ENCODE assay signal across 10 mouse cellular contexts in the genomic region with DNA sequence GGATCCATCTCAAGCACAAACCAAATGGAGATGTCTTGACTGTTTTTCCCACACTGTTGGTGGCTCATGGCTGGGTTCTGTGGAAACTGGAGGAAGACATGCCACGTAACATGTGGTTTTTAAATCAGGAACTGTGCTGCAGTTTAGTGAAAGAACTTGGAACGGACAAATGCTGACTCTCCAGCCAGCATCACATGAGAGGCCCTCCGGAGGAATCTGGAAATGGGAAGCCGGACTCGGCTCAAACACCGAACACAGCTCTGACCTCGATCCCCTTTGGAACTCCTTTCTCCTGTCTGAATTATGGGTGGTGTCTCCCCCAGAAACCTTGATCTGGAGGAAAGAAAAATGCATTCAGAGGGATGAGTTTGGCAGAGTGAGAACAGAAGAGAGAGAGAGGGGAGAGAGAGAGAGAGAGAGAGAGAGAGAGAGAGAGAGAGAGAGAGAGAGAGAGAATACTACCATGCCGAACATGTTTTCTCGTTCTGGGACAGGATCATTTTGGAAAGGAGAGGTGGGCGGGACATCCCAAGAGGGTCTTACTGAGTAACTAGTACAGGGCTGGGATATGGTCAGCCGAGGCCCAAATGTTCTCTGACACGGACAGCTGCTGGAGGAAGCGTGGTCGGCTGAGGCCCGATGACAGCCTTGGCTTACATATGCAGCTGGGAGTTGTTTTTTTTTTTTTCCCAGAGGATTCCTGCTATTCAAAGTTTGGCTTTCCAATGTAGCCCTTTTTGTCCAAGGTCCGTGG. TPM values are rescaled to one million over a fixed set of nuclear protein-coding genes. Genes with fewer than 3 reads are reported as not detected.
DNase-seq lines count a peak whose midpoint lies in the region; ATAC-seq lines count a peak whose summit lies in the region.
"Had no signal": no experiment of that assay in that cellular context is flagged by ENCODE, and none has a peak within 500 bp of the region (broad histone marks: within the 10 kb centered on the region; RNA-seq: fewer than 3 reads in every experiment).

No protein-coding gene starts in this region.

- no peak overlapping the region for H3K4me3 ChIP-seq in kidney, embryonic 15.5 days (replicated peaks)
- no peak overlapping the region for H3K4me3 ChIP-seq in stomach, embryonic 14.5 days (ENCODE audit: low read depth, low read length)

- no peak overlapping the region for H3K9ac ChIP-seq in kidney, embryonic 15.5 days
- no peak overlapping the region for H3K9ac ChIP-seq in stomach, embryonic 14.5 days (replicated peaks; ENCODE audit: low read depth, low read length)
- H3K9ac ChIP-seq: liver, postnatal 0 days had no signal

- no peak for DNase-seq in kidney, adult 11 months
- DNase-seq in gastrocnemius, postnatal 10 days, result peak; percentile 52
- peak; percentile 64 for DNase-seq in heart, postnatal 25 days (ENCODE audit: low spot score)
- no peak for DNase-seq in T-cell, adult 2 months (ENCODE audit: low spot score)
- DNase-seq in urinary bladder, postnatal 25 days (ENCODE audit: low spot score), result no peak
- no peak for DNase-seq in left cerebral cortex, postnatal 25 days (ENCODE audit: low spot score in 2 of 2)
- DNase-seq: liver, postnatal 0 days had no signal

- intact Hi-C loops in heart, postnatal 25 days (cut with DNase I), result no loop called here
- intact Hi-C loops in left cerebral cortex, postnatal 25 days (cut with DNase I), result no loop called here

- H3K27me3 ChIP-seq in kidney, embryonic 15.5 days, result no peaks in the 10 kb centered on the region
- no peaks in the 10 kb centered on the region for H3K27me3 ChIP-seq in stomach, embryonic 14.5 days (ENCODE audit: control insufficient read depth, insufficient read depth, low read length)

- peaks cover 4% of the 10 kb centered on the region for H3K4me1 ChIP-seq in kidney, embryonic 15.5 days
- peaks cover 20% of the 10 kb centered on the region for H3K4me1 ChIP-seq in stomach, embryonic 14.5 days (ENCODE audit: control insufficient read depth, insufficient read depth, low read length)

- no peaks in the 10 kb centered on the region for H3K9me3 ChIP-seq in kidney, embryonic 15.5 days (replicated peaks)
- no peaks in the 10 kb centered on the region for H3K9me3 ChIP-seq in stomach, embryonic 14.5 days (ENCODE audit: control insufficient read depth, low read depth, low read length)

- no peak for ATAC-seq in kidney, embryonic 15.5 days (replicated peaks; ENCODE audit: low FRiP score)
- no peak for ATAC-seq in stomach, embryonic 14.5 days (ENCODE audit: insufficient number of reproducible peaks, insufficient read depth, low FRiP score, low read depth)
- ATAC-seq: CD4-positive, CD25-positive, alpha-beta regulatory T cell, adult 4 months; liver, postnatal 0 days had no signal

- WGBS in kidney, embryonic 15.5 days, result 65% methylated on average over 16 of the region's 16 CpGs
- 71% methylated on average over 16 of the region's 16 CpGs for WGBS in stomach, embryonic 14.5 days

- no peaks in the 10 kb centered on the region for H3K36me3 ChIP-seq in kidney, embryonic 15.5 days
- no peaks in the 10 kb centered on the region for H3K36me3 ChIP-seq in stomach, embryonic 14.5 days (ENCODE audit: control insufficient read depth, insufficient read depth, low read length)

- H3K4me2 ChIP-seq in kidney, embryonic 15.5 days, result no peak overlapping the region
- H3K4me2 ChIP-seq in stomach, embryonic 14.5 days (replicated peaks; ENCODE audit: low read depth, low read length), result no peak overlapping the region

- H3K27ac ChIP-seq in kidney, embryonic 15.5 days, result peak overlapping the region; percentile 2; the same call in 1 of the 2 replicates
- H3K27ac ChIP-seq in stomach, embryonic 14.5 days (ENCODE audit: low read length), result peak overlapping the region; percentile 16; the same call in 1 of the 2 replicates

RNA-seq across cellular contexts. Expression of a gene that starts 53.9 kb away (rescaled TPM):
- polyA plus RNA-seq in kidney, embryonic 15.5 days (2015; fragmentation: Nextera tagmentation; extraction: Ambion mirVana), result 146 and 155 TPM in 2 replicates
- total RNA-seq in gastrocnemius, postnatal 10 days (2021), result 10 to 100 TPM; 74.9 to 75.5 TPM
- total RNA-seq in heart, postnatal 25 days (2021), result 10 to 100 TPM; 77.1 to 87.2 TPM
- 147 and 165 TPM in 2 replicates for polyA plus RNA-seq in stomach, embryonic 14.5 days (2014; fragmentation: Nextera tagmentation; extraction: Ambion mirVana)
- total RNA-seq in left cerebral cortex, postnatal 25 days (2021), result 100 to 1,000 TPM; 110 to 130 TPM

Comparison
In these comparisons a context has a peak if more than half of its experiments do, and no peak if none do; other contexts are left out.
1. DNase-seq: peak in gastrocnemius, postnatal 10 days (single experiment) and heart, postnatal 25 days (single experiment); none in kidney, adult 11 months (single experiment), T-cell, adult 2 months (single experiment), urinary bladder, postnatal 25 days (single experiment) and left cerebral cortex, postnatal 25 days (0 of 2).